Mouse (Mus musculus) forebrain, embryonic 11.5 days (tissue): ENCODE results near the gene Bicd2. TPM values are rescaled to one million over a fixed set of nuclear protein-coding genes. Genes with fewer than 3 reads are reported as not detected.

ENCODE experiments used
- ATAC-seq: fragments of 200-750 bp; cut with Nextera tagmentation; replicated peaks from 2 replicates; pipeline ENCODE4 v1.8.0; 2017; ENCODE audit warnings: moderate TSS enrichment; ENCODE audit not compliant: low FRiP score
- DNase-seq: peaks from one replicate; pipeline ENCODE4 v3.0.0-alpha.2; 2017; ENCODE audit warnings: low spot score
- H3K27ac ChIP-seq: fragments of 300-500 bp; sonication (generic); 2 replicates; pipeline ENCODE4 v1.5.1; 2014; ENCODE audit warnings: low read depth, low read length
- H3K27me3 ChIP-seq: fragments of 300-500 bp; sonication (generic); 2 replicates; pipeline ENCODE4 v1.6.1; 2014; ENCODE audit warnings: mild to moderate bottlenecking, low read length, mixed read lengths; ENCODE audit not compliant: control insufficient read depth, insufficient read depth
- H3K36me3 ChIP-seq: fragments of 300-500 bp; sonication (generic); 2 replicates; pipeline ENCODE4 v1.6.1; 2014; ENCODE audit warnings: mild to moderate bottlenecking, low read length, moderate library complexity, mixed read lengths; ENCODE audit not compliant: control insufficient read depth, insufficient read depth
- H3K4me1 ChIP-seq: fragments of 300-500 bp; sonication (generic); replicated peaks from 2 replicates; pipeline ENCODE4 v1.6.1; 2014; ENCODE audit warnings: low read length, mixed read lengths; ENCODE audit not compliant: control insufficient read depth, insufficient read depth
- H3K4me2 ChIP-seq: fragments of 300-500 bp; sonication (generic); 2 replicates; pipeline ENCODE4 v1.6.1; 2014; ENCODE audit warnings: low read depth, mild to moderate bottlenecking, low read length, moderate library complexity, mixed read lengths; ENCODE audit not compliant: severe bottlenecking
- H3K4me3 ChIP-seq: fragments of 300-500 bp; sonication (generic); 2 replicates; pipeline ENCODE4 v1.5.1; 2014; ENCODE audit warnings: low read depth, low read length
- H3K9ac ChIP-seq: fragments of 300-500 bp; sonication (generic); 2 replicates; pipeline ENCODE4 v1.6.1; 2014; ENCODE audit warnings: low read length
- H3K9me3 ChIP-seq: fragments of 300-500 bp; sonication (generic); 2 replicates; pipeline ENCODE4 v1.6.1; 2016; ENCODE audit warnings: low read length, mixed read lengths; ENCODE audit not compliant: control insufficient read depth
- WGBS: fragments of 180-500 bp; shearing (Covaris S2); extraction: QIAGEN DNeasy Blood & Tissue Kit; methylation state at CpG from one replicate; pipeline ENCODE4 v1.1.7; 2014; 5-methylcytosine and 5-hydroxymethylcytosine counted together
- polyA plus RNA-seq: library from polyadenylated mRNA; unstranded; fragments of >200 nt; fragmentation: Nextera tagmentation; extraction: Ambion mirVana; gene quantifications from 2 replicates; pipeline ENCODE4 v1.2.1, GENCODE M21; 2014

The Bicd2 gene
- polyA plus RNA-seq, 1 experiment from 2014 or later: 35.7 TPM

DNA sequence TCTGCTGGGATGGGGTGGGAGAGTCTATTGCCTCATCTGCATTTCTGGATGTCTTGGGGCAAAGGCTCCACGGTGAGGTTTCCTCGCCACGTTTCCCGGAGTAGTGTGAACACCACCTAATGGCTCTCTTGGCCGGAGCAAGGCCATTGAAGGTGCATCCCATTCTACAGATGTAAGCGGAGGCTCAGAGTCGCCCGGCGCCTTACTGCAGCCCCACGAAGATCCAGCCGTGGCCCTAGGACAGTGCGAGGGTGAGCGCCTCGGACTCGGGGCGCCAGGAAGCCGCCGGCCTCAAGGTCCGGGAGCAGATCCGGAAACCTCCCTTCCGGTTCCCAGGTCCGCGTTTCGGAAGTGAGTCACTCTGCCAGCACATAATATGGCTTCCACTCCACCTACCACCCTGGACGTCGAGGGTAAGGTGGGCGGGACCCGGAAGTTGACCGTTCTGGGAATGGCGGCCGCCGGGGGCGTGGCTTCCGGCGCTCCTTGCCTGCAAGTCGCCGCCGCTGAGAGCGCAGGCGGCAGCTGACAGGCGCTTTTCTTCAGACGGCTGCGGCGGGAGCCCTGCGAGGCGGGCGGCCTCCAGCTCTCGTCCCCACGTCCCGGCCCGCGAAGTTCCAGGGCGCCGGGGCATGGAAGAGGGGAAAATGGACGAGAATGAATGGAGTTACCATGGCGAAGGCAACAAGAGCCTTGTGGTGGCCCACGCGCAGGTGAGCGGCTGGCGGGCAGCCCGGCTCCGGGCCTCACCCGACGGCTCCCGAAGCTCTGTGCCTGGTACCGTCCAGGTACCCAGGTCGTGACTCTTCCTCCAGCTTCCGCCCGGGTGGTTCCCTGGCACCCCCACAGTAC lies 79.6 kb downstream of the Bicd2 start, which contains the start of gene Ippk:
TSS of gene Ippk (plus strand) at position 496 of the 852 bp plus-strand sequence.
- peak within 1 kb of the TSS; percentile 81 for H3K4me3 ChIP-seq
- peak within 1 kb of the TSS; percentile 84 for H3K9ac ChIP-seq
- DNase-seq (peak; percentile 99), ATAC-seq (peak; percentile 98)
- H3K4me1 ChIP-seq: peaks cover 8% of the 10 kb centered on the region
- H3K9me3 ChIP-seq: no peaks in the 10 kb centered on the region
- peak within 1 kb of the TSS; percentile 93 for H3K4me2 ChIP-seq
- H3K36me3 ChIP-seq: no peaks in the 10 kb centered on the region
- 0 out of 2 replicates have a peak within 1 kb of the TSS, but pooled peaks have one; percentile 51 for H3K27ac ChIP-seq
- H3K27me3 ChIP-seq: no peaks in the 10 kb centered on the region
- WGBS: under 1% methylated on average over 69 of the region's 69 CpGs

- H3K9ac ChIP-seq: peak overlapping the region; percentile 84
- H3K27ac ChIP-seq: no peak overlapping the region
- ATAC-seq: peak; percentile 13; the same call in 1 of the 2 replicates
- WGBS: 2% methylated on average over 15 of the region's 15 CpGs
- peak; percentile 66 for DNase-seq
- peak overlapping the region; percentile 81 for H3K4me3 ChIP-seq
- H3K9me3 ChIP-seq: no peaks in the 10 kb centered on the region
- H3K4me1 ChIP-seq: peaks cover 8% of the 10 kb centered on the region
- H3K4me2 ChIP-seq: peak overlapping the region; percentile 93
- H3K36me3 ChIP-seq: no peaks in the 10 kb centered on the region
- no peaks in the 10 kb centered on the region for H3K27me3 ChIP-seq
Observed at GRCm38 (mm10) chr13:49421606-49421917, 80.2 kb downstream of the Bicd2 start.

- DNase-seq: no peak
- H3K27ac ChIP-seq: no peak overlapping the region
- peak overlapping the region; percentile 84 for H3K9ac ChIP-seq
- H3K4me2 ChIP-seq: peak overlapping the region; percentile 93
- WGBS: 33% methylated on average over 4 of the region's 4 CpGs
- no peaks in the 10 kb centered on the region for H3K27me3 ChIP-seq
- no peak for ATAC-seq
- no peaks in the 10 kb centered on the region for H3K9me3 ChIP-seq
- peaks cover 8% of the 10 kb centered on the region for H3K4me1 ChIP-seq
- peak overlapping the region; percentile 81 for H3K4me3 ChIP-seq
- no peaks in the 10 kb centered on the region for H3K36me3 ChIP-seq
Observed at GRCm38 (mm10) chr13:49421959-49422358, 80.6 kb downstream of the Bicd2 start.

- 98% methylated on average over 3 of the region's 3 CpGs for WGBS
- DNase-seq (no peak), ATAC-seq (no peak)
Observed at GRCm38 (mm10) chr13:49426736-49427135, 85.4 kb downstream of the Bicd2 start.

GRCm38 (mm10) chr13:49428042-49428675 lies 86.8 kb downstream of the Bicd2 start:
- no peak overlapping the region for H3K4me2 ChIP-seq
- DNase-seq: no peak
- no peaks in the 10 kb centered on the region for H3K36me3 ChIP-seq
- H3K9ac ChIP-seq: no peak overlapping the region
- no peaks in the 10 kb centered on the region for H3K9me3 ChIP-seq
- H3K4me3 ChIP-seq: no peak overlapping the region
- WGBS: 95% methylated on average over 1 of the region's 1 CpGs
- H3K27me3 ChIP-seq: no peaks in the 10 kb centered on the region
- no peak for ATAC-seq
- H3K4me1 ChIP-seq: no peaks in the 10 kb centered on the region
- H3K27ac ChIP-seq: no peak overlapping the region

More at GRCm38 (mm10) chr13:49426736-49427135, 85.4 kb downstream of the Bicd2 start:
- Histone ChIP-seq H3K27ac (no peak overlapping the region), H3K36me3 (no peaks in the 10 kb centered on the region), H3K9me3 (no peaks in the 10 kb centered on the region), H3K9ac (no peak overlapping the region), H3K4me1 (peaks cover 7% of the 10 kb centered on the region), H3K4me2 (no peak overlapping the region), H3K4me3 (no peak overlapping the region), H3K27me3 (no peaks in the 10 kb centered on the region)

DNA sequence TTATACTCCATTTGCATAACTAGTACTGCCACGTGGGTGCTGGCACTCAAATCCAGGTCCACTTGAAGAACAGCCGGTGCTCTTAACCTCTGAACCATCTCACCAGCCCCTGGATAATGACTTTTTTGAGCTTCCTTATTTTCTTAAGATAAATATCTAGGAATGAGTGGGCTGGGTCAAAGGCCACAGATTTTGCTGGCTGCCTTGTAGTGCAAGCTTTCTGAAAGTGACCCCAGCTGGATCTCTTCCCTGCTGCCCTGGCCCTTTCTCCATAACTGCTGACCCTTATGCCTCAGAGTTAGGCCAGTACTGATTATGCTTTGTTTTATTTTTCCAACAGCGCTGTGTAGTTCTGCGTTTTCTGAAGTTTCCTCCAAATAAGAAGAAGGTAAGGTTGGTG lies 89.1 kb downstream of the Bicd2 start:
- no peaks in the 10 kb centered on the region for H3K27me3 ChIP-seq
- no peaks in the 10 kb centered on the region for H3K9me3 ChIP-seq
- H3K27ac ChIP-seq: no peak overlapping the region
- no peaks in the 10 kb centered on the region for H3K4me1 ChIP-seq
- no peak for ATAC-seq
- H3K9ac ChIP-seq: no peak overlapping the region
- H3K4me3 ChIP-seq: no peak overlapping the region
- 86% methylated on average over 4 of the region's 4 CpGs for whole genome bisulfite sequencing
- no peaks in the 10 kb centered on the region; the same call in 1 of the 2 replicates for H3K36me3 ChIP-seq
- no peak overlapping the region for H3K4me2 ChIP-seq
- no peak for DNase-seq

DNA sequence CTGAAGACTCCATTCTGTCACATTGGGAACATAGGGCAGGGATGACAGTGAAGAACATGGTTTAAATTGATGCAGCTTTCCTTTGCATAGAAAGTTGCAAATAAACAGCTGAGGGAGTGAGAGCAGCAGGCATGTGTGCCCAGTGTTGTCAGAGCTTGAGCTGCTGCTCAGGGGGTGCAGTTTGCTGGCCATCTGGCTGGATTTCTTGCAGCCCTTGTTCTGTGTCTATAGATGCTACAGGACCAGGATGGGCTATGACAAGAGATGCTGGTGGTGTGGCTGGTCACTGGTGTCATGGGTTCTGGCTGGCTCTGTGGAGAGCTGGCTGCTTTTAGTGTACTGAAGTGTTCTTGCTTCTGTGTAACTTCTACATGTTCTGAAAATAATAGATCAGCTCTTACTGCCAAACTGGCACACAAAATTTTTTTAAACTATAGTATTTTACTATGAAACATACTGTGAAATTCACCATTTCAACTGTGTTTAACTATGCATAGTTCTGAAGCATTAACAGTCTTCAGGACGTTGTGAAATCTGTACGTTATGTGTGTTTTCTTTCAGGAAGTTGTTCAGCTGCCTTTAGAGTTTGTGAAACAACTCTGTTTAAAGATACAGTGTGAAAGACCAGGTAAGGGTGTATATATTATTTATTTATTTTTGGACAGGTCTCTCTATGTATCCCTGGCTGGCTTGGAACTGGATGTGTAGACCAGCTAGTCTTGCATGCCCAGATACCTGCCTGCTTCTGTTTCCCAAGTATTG lies 92.1 kb downstream of the Bicd2 start:
- no peak overlapping the region for H3K4me3 ChIP-seq
- 95% methylated on average over 2 of the region's 2 CpGs for WGBS
- DNase-seq: no peak
- no peak overlapping the region for H3K27ac ChIP-seq
- H3K27me3 ChIP-seq: no peaks in the 10 kb centered on the region
- no peak overlapping the region for H3K9ac ChIP-seq
- no peaks in the 10 kb centered on the region; the same call in 1 of the 2 replicates for H3K36me3 ChIP-seq
- no peaks in the 10 kb centered on the region for H3K9me3 ChIP-seq
- no peak overlapping the region for H3K4me2 ChIP-seq
- ATAC-seq: no peak
- H3K4me1 ChIP-seq: no peaks in the 10 kb centered on the region

DNA sequence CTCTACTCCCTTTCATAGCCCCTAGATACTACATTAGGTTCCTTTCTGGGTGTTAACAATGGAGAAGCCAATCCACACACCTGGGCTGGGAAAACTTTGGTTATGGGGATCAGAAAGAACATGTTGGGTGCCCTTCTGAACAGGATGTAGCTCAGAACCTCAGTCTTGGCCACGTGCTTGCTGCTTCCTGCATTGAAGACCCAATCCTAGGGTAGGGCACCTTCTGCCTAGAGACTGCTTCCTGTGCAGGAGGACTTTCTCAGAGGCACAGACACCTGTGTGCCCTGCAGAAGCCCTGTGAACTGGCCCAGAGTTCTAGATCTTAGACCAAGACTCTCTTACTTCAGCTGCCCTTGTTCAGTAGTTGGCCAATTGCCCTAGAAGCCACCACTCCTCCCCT lies 94.4 kb downstream of the Bicd2 start:
- Histone ChIP-seq H3K4me3 (no peak overlapping the region), H3K4me1 (no peaks in the 10 kb centered on the region), H3K4me2 (no peak overlapping the region), H3K27ac (no peak overlapping the region), H3K9me3 (no peaks in the 10 kb centered on the region), H3K36me3 (no peaks in the 10 kb centered on the region; the same call in 1 of the 2 replicates), H3K27me3 (no peaks in the 10 kb centered on the region), H3K9ac (no peak overlapping the region)
- no peak for DNase-seq
- no peak for ATAC-seq
- 63% methylated on average over 1 of the region's 1 CpGs for WGBS
